Mouse (Mus musculus) kidney, adult 9 months (tissue): Measurements from ENCODE around the gene Efhd2.

Experiments
- DNase-seq: peaks from one replicate; pipeline ENCODE4 v3.0.0; 2022

The Efhd2 gene

DNA sequence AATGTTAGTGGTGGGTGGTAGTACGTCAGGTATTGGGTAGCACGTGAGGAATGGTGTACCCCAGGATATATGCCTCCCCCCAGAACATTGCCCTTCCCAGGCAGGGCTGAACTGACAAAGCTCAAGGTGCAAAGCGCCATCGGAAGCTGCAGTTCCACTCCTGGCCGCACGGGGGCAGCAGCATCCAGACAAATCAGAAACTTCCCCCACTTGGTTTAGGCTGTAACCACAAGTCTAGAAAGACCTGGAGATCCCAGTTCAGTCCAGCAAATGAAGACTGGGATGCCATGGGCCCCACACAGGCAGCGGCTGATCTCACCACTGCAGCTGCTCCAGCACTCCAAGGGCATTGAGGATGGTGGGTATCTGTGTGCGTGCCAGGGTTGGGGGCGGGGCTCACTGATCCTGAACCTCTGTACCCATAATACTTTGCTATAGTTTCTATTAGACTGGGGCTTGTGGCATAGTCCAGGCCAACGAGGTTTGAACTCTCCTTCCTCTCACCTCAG is 17.2 kb downstream of the Efhd2 start:
- DNase-seq, result peak; percentile 86

DNA sequence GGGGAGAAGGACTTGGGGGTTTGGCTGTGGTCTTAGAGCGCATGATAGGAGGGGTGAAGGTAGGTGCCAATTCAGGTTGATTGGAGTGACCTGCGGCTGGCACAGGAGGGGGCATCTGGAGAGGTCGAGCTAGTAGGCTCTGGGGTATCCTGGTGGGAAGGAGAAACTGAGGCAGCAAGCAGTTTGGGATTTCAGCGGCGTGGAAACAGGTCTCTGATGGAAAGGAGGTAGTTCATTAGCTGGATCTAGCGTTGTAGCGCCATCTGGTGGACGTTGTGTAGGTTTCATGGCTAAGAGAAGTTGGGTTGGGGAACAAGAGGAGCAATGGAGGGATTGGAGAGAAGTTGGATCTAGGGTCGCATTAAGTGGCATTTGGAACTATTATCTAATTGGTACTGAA is 21.3 kb downstream of the Efhd2 start:
- no peak for DNase-seq

DNA sequence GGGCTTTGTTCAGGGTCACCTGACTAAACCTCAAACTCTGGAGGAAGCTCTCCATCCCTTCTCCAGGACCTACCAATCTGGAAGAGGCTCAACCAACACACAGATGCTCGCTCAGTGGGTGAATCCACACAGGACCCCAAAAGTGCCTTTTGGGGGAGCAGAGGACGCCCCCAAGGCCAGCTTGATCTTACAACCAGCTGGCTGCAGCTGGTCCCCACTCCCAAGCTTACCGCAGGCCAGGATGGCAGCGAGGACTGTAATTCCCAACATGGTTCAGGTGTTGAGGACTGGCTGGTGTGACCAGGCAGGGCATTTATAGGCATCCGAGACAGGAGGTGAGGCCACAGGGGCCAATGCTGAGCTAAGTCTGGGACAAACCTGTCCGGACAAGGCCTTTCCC is 28.7 kb downstream of the Efhd2 start, which contains the start of gene Ctrc:
Gene Ctrc (minus strand): TSS at position 361 of the 400 bp plus-strand sequence.
- DNase-seq, result no peak

DNA sequence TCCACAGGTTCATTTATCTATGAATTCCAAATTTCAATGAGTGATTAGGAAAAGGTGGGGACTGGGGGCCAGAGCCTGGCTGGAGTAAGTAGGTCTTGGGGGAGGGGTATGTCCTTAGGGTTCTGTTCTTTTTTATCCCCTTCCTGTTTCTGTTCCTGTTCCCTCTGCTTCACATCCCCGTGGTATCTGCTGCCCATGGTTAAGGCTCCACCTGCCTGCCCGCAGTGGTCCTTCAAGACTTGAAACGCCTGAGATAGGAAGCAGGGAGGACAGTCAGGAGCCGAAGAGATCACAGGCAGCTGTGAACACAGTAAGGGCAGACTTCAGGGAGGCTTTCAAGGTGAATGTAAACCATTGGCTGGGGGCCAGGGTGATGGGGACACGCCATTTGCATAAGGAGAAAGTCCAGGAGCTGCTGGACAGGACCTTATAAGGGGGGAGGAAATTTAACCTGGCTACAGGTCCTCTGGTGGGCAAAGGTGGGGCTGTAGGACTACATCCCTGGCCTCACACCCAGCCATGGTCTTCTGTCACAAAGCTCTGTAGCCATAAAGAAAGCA is 40.1 kb downstream of the Efhd2 start:
- no peak for DNase-seq

DNA sequence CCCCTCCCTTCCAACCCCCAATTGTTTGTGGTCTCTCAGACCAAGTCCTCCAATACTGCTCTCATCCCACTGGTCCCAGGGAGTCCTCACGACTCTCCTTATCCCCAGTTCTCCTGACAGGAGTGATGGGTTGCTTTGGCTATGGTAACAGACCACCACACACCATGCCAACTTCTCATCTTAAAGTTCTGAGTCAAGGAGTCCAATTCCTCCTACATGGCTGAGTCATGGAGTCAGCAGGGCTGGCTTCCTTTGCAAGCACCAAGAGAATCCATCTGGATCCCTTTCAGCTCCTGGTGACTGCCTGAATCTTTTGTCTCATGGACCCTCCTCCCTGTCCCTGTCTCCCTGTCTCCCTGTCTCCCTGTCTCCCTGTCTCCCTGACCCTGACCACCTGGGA is 40.8 kb downstream of the Efhd2 start:
- no peak for DNase-seq

DNA sequence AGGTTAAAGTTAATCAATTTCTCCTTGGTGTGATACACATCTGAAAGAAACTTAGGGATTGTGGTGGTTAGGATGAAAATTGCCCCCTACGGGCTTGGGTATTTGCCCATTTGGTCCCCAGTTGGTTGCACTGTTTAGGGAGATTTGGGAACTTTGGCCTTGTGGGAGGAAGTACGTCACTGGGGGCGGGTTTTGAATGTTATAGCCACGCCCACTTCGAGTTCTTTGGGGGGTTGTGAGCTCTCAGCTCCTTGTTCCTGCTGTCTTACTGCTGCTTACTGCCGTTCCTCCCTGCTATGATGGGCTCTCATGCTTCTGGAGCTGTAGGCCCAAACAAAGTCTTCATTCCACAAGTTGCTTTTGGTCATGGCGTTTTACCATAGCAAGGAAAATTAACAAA is 43.4 kb downstream of the Efhd2 start:
- no peak for DNase-seq

DNA sequence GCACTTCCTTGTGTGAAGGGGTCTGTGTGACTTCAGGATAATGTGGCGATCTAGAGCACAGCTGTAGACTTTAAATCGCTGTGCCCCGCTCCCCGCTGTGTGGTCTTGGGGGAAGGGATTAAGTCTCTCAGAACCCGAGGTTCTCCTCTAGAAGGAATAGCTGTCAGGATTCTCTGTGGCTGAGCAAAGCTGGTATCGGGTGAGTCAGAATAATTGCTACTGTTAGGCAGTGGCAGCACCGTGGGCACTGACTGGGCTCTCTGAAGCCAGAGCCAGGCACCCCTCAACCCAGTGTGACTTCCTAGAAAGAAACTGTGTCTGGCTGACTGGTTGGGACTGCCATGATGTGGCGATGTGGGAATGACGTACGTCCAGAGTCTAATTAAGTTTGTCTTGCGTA is 44.3 kb downstream of the Efhd2 start:
- DNase-seq, result no peak

DNA sequence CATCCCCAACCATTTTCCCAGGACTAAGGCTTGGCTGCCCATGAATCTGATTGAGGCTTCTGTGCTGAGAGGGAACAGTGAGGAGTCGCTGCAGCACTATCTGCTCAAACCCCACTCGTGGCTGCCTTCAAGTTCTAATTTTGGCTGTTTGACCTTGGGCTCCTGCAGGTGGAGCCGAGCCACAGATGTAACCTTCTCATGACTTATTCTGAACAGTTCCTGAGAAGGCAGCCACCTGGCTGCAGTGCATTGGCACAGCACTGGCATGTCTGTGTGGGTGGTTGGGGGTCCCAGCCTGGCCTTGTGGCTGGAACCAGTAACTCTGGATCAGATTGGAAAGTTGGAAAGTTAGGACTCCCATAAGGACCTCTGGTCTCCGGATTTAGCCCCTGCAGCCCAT is 46.5 kb downstream of the Efhd2 start:
- DNase-seq, result no peak

DNA sequence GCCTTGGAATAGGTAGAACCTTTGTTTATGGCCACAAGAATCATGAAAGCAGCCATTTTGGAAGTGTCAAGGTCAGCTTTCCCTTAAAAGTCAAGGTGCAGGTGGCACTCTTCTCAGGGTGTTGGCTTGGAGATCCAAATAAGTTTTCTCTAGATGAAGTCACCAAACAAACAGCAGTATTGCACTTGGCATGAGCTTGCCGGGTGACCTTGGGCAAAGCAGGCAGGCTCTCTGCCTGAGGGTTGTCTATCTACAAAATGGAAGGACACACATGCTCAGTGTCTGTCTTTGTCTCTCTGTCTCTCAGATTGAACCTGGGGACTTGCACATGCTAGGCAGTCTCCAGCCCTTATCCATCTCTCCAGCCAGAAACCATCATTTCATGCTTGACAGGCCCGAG is 47.3 kb downstream of the Efhd2 start:
- no peak for DNase-seq

DNA sequence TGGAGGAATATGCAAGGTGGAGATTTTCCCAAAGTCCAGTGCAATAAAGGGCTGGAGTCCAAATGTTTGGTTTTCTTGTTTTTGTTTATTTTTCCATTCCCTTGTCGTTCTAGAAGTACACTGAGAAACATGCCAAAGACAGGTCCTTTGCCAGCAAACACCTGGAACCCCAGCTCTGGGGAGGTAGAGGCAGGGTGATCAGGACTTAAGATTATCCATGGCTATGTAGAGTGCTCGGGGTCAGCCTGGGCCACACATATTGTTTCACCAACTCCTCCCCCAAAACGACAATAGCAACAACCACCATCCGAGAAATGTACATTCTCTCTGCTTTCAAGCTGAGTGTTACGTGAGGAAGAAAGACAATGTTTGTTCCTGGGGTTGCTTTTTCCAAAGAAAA is 48.7 kb downstream of the Efhd2 start, which contains the start of gene Cela2a:
Gene Cela2a (minus strand): TSS at position 101 of the 400 bp plus-strand sequence.
- no peak for DNase-seq

DNA sequence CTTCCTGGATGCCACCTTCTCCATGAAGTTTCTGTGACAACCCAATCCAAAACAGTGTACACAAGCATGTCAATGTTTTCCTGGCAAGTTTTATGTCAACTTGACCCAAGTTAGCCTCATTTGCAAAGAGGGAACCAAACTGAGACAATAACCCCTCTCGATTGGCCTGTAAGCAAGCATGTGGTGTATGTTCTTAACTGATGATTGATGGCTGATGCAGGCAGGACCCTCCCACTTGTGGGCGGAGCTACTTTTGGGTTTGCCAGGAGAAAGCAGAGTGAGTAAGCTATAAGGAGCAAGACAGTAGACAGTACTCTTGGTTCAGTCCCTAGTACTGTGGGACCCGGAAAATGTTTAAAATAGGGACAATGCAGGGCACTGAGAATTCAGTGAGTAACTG is 51.7 kb downstream of the Efhd2 start:
- no peak for DNase-seq

DNA sequence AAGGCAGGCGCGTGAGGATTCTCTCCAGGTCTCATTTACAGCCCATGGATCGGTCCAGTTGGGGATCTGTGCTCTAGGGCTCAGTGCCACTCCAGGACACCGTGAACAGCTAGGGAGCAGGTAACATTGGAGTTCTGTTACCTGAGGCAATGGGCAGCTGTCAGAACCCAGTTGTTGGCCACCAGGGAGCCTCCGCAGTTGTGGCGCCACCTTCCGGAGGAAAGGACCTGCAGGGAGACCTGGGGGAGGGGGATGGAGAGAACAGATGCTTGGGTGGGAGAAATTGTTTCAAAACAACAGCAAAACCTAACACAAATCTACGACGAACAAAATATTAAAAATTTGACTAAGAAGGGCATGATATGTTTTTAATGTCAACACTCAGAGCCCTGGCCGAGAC is 52.6 kb downstream of the Efhd2 start:
- DNase-seq, result peak; percentile 21

DNA sequence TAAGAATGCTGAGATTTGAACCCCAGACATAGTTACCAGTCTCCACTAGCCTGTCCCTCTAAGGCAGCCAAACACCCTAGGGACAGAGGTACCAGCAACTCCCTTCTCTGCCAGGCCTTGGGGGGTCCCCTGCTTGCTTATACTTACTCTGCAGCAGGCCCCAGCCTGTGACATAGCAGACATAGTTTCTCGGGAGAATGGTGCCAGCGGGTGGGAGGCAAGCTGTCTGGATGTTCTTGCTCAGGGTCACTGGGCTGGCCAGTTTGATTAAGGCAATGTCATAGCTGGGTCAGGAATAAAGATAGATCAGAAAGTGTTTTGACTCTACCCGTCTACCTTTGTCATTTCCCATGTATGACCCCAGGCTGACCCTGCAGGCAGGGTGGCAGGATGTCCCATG is 53.5 kb downstream of the Efhd2 start:
- no peak for DNase-seq

DNA sequence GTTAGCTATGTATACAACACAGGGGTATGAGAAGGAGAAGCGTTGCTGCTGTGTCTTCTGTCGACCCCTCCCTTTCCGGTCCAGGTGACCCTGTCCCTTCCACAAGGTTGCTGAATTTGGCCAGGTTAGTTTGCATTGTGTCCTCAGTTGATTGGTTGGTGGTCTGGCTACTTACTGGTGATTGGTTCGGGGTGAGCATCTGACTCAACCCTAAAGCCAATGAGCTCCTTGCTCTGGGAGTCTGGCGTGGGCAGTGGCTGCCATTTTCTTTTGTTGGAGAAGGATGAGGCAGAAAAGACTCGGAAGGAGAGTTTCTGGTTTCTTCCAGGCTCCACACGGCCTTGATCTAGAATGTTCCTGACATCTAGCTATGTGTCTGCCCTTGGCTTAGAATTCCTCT is 55.4 kb downstream of the Efhd2 start:
- no peak for DNase-seq

DNA sequence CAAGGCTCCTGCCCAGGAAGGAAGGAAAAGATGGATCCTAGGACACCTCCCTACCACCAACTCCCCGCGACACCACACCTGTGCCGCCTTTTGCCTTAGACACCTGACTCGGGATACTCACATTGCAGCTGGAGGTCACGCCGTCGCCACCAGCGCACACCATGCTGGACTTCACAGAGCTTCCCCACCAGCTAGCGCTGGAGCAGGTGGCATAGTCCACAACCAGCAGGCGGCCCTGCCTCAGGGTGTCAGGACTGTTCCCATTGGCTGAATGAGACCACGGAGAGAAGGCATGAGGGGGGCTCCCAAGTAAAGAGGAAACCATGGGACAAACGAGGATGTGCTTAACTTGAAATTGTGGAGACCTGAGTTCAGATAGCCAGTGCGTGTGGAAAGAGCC is 55.9 kb downstream of the Efhd2 start:
- no peak for DNase-seq

DNA sequence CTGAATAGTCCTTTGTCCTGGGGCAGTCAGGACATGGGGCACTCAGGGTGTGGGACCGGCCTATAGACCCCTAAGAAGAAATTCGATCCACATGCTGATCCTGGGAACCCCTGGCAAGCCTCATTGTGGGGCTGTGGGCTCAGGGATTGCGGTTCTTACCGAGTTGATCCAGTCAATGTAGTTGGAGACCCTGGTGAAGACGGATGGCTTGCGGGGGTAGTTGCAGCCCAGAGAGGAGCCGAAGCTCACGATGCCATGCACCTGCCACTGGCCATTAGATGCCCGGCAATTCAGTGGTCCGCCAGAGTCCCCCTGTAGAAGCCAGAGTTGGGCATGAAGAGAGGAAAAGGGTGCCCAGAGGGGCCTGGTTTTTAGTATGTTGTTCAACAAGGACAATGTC is 57.0 kb downstream of the Efhd2 start:
- no peak for DNase-seq

DNA sequence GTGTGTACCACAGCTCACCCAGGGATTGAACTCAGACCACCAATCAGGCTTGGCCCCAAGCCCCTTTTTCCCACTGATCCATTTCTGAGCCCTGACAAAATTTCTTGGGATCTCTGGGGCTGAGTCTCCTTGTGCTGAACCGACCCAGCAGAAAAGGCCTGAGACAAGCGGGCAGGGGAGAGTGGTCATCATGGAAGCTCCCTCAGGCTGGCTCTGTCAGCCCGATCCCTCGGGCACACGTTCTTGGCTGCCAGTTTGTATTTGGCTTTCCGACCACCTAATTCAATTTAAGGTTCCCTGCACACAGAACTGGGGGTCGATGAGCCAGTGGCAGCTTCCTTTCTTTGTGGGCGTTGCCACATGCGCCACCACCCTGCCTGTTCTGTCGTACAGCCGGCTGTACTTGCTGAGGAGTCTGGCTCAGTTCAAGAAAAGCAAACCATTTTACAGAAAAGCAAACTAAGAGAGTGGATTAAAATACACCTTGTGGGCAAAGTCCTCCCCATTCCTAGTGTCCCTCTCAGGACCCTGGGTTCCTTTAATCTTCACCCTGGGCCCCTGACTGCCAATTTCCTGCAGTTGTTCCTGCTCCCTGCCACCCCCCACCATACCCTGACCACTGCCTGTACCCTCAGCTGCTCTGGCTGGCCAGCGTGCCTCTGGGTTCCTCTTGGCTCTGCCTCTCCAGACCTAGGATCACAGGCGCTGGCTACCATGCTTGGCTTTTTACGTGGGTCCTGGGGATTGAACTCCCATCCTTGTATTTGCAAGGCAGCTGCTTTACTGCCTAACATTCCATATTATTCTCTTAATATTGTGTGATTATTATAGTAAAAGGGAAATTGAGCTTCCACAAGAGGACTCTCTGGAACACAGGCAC is 57.7 kb downstream of the Efhd2 start:
- no peak for DNase-seq

DNA sequence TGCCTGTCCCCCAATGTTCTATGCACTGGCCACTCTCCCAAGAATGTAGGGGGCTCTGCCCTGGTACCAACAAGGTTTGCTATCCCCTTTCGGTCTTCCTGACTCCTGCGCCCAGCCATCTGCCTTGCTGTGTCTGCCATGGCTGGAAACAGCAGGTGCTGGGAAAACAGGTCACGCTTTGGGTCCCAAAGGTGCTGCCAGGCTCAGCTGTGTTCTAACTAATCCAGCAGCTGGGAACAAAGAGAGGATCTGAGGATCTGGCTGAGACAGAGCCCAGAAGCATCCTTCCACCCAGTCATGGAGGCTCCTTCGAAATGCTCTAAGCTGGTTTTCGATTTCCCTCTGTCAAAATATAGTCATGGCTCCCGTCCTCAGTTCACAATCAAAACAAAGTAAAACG is 58.5 kb downstream of the Efhd2 start:
- DNase-seq, result no peak

DNA sequence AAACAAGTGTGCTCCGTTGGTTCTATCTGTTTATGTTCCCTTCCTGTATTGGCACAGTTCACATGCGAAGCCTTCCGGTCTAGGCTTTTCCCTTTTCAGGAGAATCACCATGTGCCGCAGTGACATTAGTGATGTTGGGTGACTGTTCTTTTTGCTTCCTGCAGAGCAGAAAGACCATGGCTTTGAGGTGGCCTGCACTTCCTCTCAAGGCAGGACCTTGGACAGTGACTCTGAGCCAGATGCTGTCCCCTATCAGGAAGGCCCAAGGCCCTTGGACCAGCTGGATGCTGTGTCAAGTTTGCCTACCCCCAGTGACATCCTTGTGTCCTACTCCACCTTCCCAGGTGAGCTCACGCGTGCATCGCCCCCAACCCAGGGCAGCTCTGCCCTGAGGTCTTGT is 63.3 kb downstream of the Efhd2 start:
- DNase-seq, result no peak

DNA sequence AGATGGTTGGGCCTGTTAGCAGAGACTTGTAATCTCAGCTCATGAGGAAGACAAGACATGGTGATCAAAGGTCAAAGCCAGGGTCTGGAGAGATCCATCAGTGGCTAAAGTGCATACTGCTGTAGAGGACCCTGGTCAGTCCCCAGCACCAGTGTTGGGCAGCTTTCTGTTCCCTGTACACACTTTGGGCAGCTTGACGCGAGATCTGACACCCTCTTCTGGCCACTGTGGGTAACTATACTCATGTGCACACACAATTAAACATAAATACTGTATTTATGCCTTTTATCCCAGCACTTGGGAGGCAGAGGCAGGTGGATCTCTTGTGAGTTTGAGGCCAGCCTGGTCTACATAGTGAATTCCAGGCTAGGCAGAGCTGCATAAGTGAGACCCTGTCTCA is 63.7 kb downstream of the Efhd2 start:
- no peak for DNase-seq

DNA sequence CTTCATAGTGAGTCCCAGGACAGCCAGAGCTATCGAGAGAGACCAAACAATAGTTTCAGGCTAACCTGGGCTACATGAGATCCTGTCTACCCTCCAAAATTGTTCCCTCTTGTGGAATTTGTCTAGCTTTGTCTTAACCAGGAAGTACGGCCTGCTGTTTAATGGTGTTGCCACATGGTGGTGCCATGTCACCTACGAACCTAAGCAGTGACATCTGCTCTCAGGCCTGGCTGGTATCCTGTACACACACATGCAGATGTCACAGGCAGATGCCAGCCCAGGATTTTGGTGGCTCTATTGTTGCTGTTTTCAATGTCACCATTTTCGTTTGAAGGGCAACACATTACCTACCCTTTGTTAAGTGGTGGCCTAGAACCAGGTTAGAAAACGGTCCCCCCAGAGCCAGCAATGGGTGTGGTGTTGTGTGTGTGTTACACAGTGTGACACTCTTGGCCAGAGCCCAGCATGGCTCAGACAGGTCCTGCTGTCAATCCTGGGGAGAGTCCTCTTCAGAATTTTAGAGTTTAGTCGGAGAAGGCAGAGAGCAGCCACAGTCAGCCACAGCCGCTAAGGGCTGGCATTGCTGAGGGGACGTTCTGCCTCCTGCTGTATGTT is 64.8 kb downstream of the Efhd2 start:
- DNase-seq, result no peak
